Mouse (Mus musculus) C2C12 (cell line): ENCODE measurements around the gene Amacr.

ENCODE experiments used
- CEBPB ChIP-seq: IDR thresholded peaks from one replicate; pipeline ENCODE4 v1.6.1; 2011; ENCODE audit warnings: low read depth, mild to moderate bottlenecking, control low read depth, moderate library complexity
- CTCF ChIP-seq: IDR thresholded peaks from one replicate; pipeline ENCODE4 v1.5.1; 2011; ENCODE audit not compliant: control insufficient read depth, insufficient read depth, insufficient read length
- FOSL1 ChIP-seq: IDR thresholded peaks from one replicate; pipeline ENCODE4 v1.8.0; 2011; ENCODE audit warnings: mild to moderate bottlenecking, low read length; ENCODE audit not compliant: poor library complexity, insufficient read depth, severe bottlenecking
- MAX ChIP-seq: IDR thresholded peaks from one replicate; pipeline ENCODE4 v1.6.1; 2011; ENCODE audit warnings: mild to moderate bottlenecking, control low read depth
- MYOD1 ChIP-seq: IDR thresholded peaks from one replicate; pipeline ENCODE4 v1.6.1; 2011; ENCODE audit warnings: low read depth; ENCODE audit not compliant: control insufficient read depth, insufficient read length
- MYOG ChIP-seq: IDR thresholded peaks from one replicate; pipeline ENCODE4 v1.6.1; 2011; ENCODE audit not compliant: control insufficient read depth, insufficient read length; ENCODE audit errors: extremely low read depth
- USF1 ChIP-seq: IDR thresholded peaks from one replicate; pipeline ENCODE4 v1.6.1; 2011; ENCODE audit warnings: low read depth, mild to moderate bottlenecking, control low read depth, moderate library complexity

DNA sequence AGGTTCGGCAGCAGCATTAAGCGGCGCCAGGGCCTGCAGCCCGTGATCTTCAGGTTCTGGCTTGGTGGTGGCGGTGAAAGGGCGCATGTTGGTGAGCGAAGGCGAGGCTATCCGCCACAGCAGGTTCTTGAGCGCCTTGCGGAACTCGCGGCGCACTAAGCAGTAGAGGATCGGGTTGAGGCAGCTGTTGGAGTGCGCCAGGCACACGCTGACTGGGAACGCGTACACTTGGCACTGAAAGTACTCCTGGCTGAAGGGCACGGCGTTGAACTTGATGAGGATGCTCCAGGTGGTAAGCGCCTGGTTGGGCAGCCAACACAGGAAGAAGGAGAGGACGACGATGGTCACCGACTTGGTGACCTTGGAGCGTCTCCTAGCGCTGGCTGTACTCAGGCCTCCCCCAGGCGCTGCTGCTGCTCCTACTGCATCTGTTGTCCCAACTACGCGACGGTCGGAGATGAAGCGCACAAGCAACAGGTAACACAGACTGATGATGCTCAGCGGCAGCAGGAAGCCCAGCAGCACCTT is 54.5 kb downstream of the Amacr start:
- TF ChIP-seq MYOG (no peak), CTCF (no peak), MAX (no peak), USF1 (no peak), MYOD1 (no peak), CEBPB (no peak), FOSL1 (no peak)
